Mouse (Mus musculus): ENCODE results near the gene Setx. TPM values are rescaled to one million over a fixed set of nuclear protein-coding genes. Genes with fewer than 3 reads are reported as not detected.
A peak's percentile ranks its signal among the peaks of the same experiment; 100 is the strongest.
"Not testable (repeated sequence)": the region's sequence is repeated elsewhere in the genome, so short reads cannot be mapped to it uniquely, and the experiment has no call there.

The Setx gene
- polyA plus RNA-seq (2015; fragmentation: Nextera tagmentation; extraction: Ambion mirVana) = 8.0 and 8.7 TPM in 2 replicates

GRCm38 (mm10) chr2:29123907-29124569 is at the start of gene Setx:
TSS of gene Setx (plus strand) at chr2:29124181.
- Histone ChIP-seq H3K36me3 (peaks cover 17% of the 10 kb centered on the region), H3K4me2 (peak within 1 kb of the TSS; percentile 66), H3K9me3 (no peaks in the 10 kb centered on the region), H3K9ac (peak within 1 kb of the TSS; percentile 82), H3K4me1 (peaks cover 8% of the 10 kb centered on the region), H3K4me3 (peak within 1 kb of the TSS; percentile 78), H3K27me3 (no peaks in the 10 kb centered on the region), H3K27ac (peak within 1 kb of the TSS; percentile 95)
- 62% methylated on average over 14 of the region's 14 CpGs for WGBS
- no peak for ATAC-seq (ENCODE audit: insufficient number of reproducible peaks, low FRiP score, low TSS enrichment, low read depth)

- H3K27ac ChIP-seq = no peak overlapping the region
- H3K36me3 ChIP-seq = peaks cover 81% of the 10 kb centered on the region
- no peak for ATAC-seq (ENCODE audit: insufficient number of reproducible peaks, low FRiP score, low TSS enrichment, low read depth)
- no peak overlapping the region for H3K9ac ChIP-seq
- H3K27me3 ChIP-seq = no peaks in the 10 kb centered on the region
- H3K9me3 ChIP-seq = no peaks in the 10 kb centered on the region
- 91% methylated on average over 7 of the region's 7 CpGs for WGBS
- H3K4me1 ChIP-seq = no peaks in the 10 kb centered on the region
- H3K4me2 ChIP-seq = no peak overlapping the region
- no peak overlapping the region for H3K4me3 ChIP-seq
Observed at GRCm38 (mm10) chr2:29074676-29075075, 49.3 kb upstream of the Setx start.

- no peak for ATAC-seq (ENCODE audit: insufficient number of reproducible peaks, low FRiP score, low TSS enrichment, low read depth)
- Histone ChIP-seq H3K27ac (no peak overlapping the region), H3K9me3 (no peaks in the 10 kb centered on the region), H3K4me1 (no peaks in the 10 kb centered on the region), H3K4me3 (no peak overlapping the region), H3K4me2 (no peak overlapping the region), H3K9ac (no peak overlapping the region), H3K36me3 (peaks cover 82% of the 10 kb centered on the region), H3K27me3 (no peaks in the 10 kb centered on the region)
- WGBS = 91% methylated on average over 11 of the region's 11 CpGs
Observed at GRCm38 (mm10) chr2:29075331-29076070, 48.5 kb upstream of the Setx start.

- no peak overlapping the region for H3K27ac ChIP-seq
- H3K4me3 ChIP-seq = no peak overlapping the region
- 84% methylated on average over 2 of the region's 2 CpGs for WGBS
- peaks cover 82% of the 10 kb centered on the region for H3K36me3 ChIP-seq
- no peak overlapping the region for H3K4me2 ChIP-seq
- ATAC-seq (ENCODE audit: insufficient number of reproducible peaks, low FRiP score, low TSS enrichment, low read depth) = no peak
- H3K4me1 ChIP-seq = no peaks in the 10 kb centered on the region
- no peak overlapping the region for H3K9ac ChIP-seq
- no peaks in the 10 kb centered on the region for H3K9me3 ChIP-seq
- H3K27me3 ChIP-seq = no peaks in the 10 kb centered on the region
Observed at GRCm38 (mm10) chr2:29076226-29076625, 47.8 kb upstream of the Setx start.

GRCm38 (mm10) chr2:29081965-29082364 is 42.0 kb upstream of the Setx start:
- no peak overlapping the region for H3K27ac ChIP-seq
- no peaks in the 10 kb centered on the region for H3K9me3 ChIP-seq
- no peaks in the 10 kb centered on the region for H3K27me3 ChIP-seq
- no peak for ATAC-seq (ENCODE audit: insufficient number of reproducible peaks, low FRiP score, low TSS enrichment, low read depth)
- peaks cover 90% of the 10 kb centered on the region for H3K36me3 ChIP-seq
- no peaks in the 10 kb centered on the region for H3K4me1 ChIP-seq
- WGBS = 66% methylated on average over 3 of the region's 3 CpGs
- no peak overlapping the region for H3K4me3 ChIP-seq
- H3K9ac ChIP-seq = no peak overlapping the region
- H3K4me2 ChIP-seq = no peak overlapping the region

GRCm38 (mm10) chr2:29086026-29086425 is 38.0 kb upstream of the Setx start:
- peaks cover 58% of the 10 kb centered on the region for H3K36me3 ChIP-seq
- no peak for ATAC-seq (ENCODE audit: insufficient number of reproducible peaks, low FRiP score, low TSS enrichment, low read depth)
- WGBS = 93% methylated on average over 7 of the region's 7 CpGs

GRCm38 (mm10) chr2:29089276-29089675 is 34.7 kb upstream of the Setx start:
- not testable (repeated sequence) for H3K9me3 ChIP-seq; H3K4me1 ChIP-seq; ATAC-seq (ENCODE audit: insufficient number of reproducible peaks, low FRiP score, low TSS enrichment, low read depth); H3K4me2 ChIP-seq; H3K27me3 ChIP-seq; H3K27ac ChIP-seq; H3K4me3 ChIP-seq; H3K9ac ChIP-seq
- H3K36me3 ChIP-seq = peaks cover 26% of the 10 kb centered on the region
- 77% methylated on average over 6 of the region's 6 CpGs for WGBS

More at GRCm38 (mm10) chr2:29086026-29086425, 38.0 kb upstream of the Setx start:
- no peaks in the 10 kb centered on the region for H3K27me3 ChIP-seq
- H3K4me3 ChIP-seq = no peak overlapping the region
- no peak overlapping the region for H3K27ac ChIP-seq
- H3K4me1 ChIP-seq = no peaks in the 10 kb centered on the region
- H3K9ac ChIP-seq = no peak overlapping the region
- H3K9me3 ChIP-seq = no peaks in the 10 kb centered on the region
- no peak overlapping the region for H3K4me2 ChIP-seq

- H3K27me3 ChIP-seq = no peaks in the 10 kb centered on the region
Observed at GRCm38 (mm10) chr2:29095674-29096073, 28.3 kb upstream of the Setx start.

GRCm38 (mm10) chr2:29096751-29097150 is 27.2 kb upstream of the Setx start:
- Histone ChIP-seq H3K9me3 (no peaks in the 10 kb centered on the region), H3K4me1 (0 out of 2 replicates have a peak, but pooled peaks cover 2% of the 10 kb centered on the region), H3K4me3 (no peak overlapping the region), H3K27me3 (no peaks in the 10 kb centered on the region), H3K36me3 (no peaks in the 10 kb centered on the region), H3K4me2 (no peak overlapping the region), H3K27ac (no peak overlapping the region), H3K9ac (no peak overlapping the region)
- WGBS = 70% methylated on average over 4 of the region's 4 CpGs
- no peak for ATAC-seq (ENCODE audit: insufficient number of reproducible peaks, low FRiP score, low TSS enrichment, low read depth)

More at GRCm38 (mm10) chr2:29095674-29096073, 28.3 kb upstream of the Setx start:
- WGBS = 84% methylated on average over 8 of the region's 8 CpGs
- Histone ChIP-seq H3K36me3 (no peaks in the 10 kb centered on the region), H3K9me3 (no peaks in the 10 kb centered on the region), H3K4me2 (no peak overlapping the region), H3K4me3 (no peak overlapping the region), H3K9ac (no peak overlapping the region), H3K27ac (no peak overlapping the region), H3K4me1 (0 out of 2 replicates have a peak, but pooled peaks cover 2% of the 10 kb centered on the region)
- no peak for ATAC-seq (ENCODE audit: insufficient number of reproducible peaks, low FRiP score, low TSS enrichment, low read depth)

GRCm38 (mm10) chr2:29097465-29097864 is 26.5 kb upstream of the Setx start:
- Histone ChIP-seq H3K4me3 (no peak overlapping the region), H3K27ac (no peak overlapping the region), H3K36me3 (no peaks in the 10 kb centered on the region), H3K9me3 (no peaks in the 10 kb centered on the region), H3K4me1 (0 out of 2 replicates have a peak, but pooled peaks cover 2% of the 10 kb centered on the region), H3K4me2 (no peak overlapping the region), H3K27me3 (no peaks in the 10 kb centered on the region), H3K9ac (no peak overlapping the region)
- whole genome bisulfite sequencing = 75% methylated on average over 3 of the region's 3 CpGs
- no peak for ATAC-seq (ENCODE audit: insufficient number of reproducible peaks, low FRiP score, low TSS enrichment, low read depth)

GRCm38 (mm10) chr2:29097955-29098354 is 26.0 kb upstream of the Setx start:
- H3K27ac ChIP-seq; H3K9me3 ChIP-seq; ATAC-seq (ENCODE audit: insufficient number of reproducible peaks, low FRiP score, low TSS enrichment, low read depth); H3K27me3 ChIP-seq; H3K4me1 ChIP-seq; H3K4me3 ChIP-seq; H3K4me2 ChIP-seq; H3K9ac ChIP-seq; H3K36me3 ChIP-seq: not testable (repeated sequence)
- WGBS = 91% methylated on average over 5 of the region's 5 CpGs

- H3K27me3 ChIP-seq = no peaks in the 10 kb centered on the region
- 0 out of 2 replicates have a peak, but pooled peaks cover 2% of the 10 kb centered on the region for H3K4me1 ChIP-seq
- no peak overlapping the region for H3K4me3 ChIP-seq
- no peaks in the 10 kb centered on the region for H3K9me3 ChIP-seq
- ATAC-seq (ENCODE audit: insufficient number of reproducible peaks, low FRiP score, low TSS enrichment, low read depth) = no peak
- H3K27ac ChIP-seq = no peak overlapping the region
- WGBS = 33% methylated on average over 8 of the region's 8 CpGs
- H3K9ac ChIP-seq = no peak overlapping the region
- H3K36me3 ChIP-seq = no peaks in the 10 kb centered on the region
- no peak overlapping the region for H3K4me2 ChIP-seq
Observed at GRCm38 (mm10) chr2:29098786-29099185, 25.2 kb upstream of the Setx start.
